Mouse (Mus musculus) embryo, embryonic 10.5 days (tissue): ENCODE results near the gene Myh9.
"Not testable (repeated sequence)": the region's sequence is repeated elsewhere in the genome, so short reads cannot be mapped to it uniquely, and the experiment has no call there.

ENCODE experiments used
- DNase-seq: peaks from one replicate; pipeline ENCODE4 v3.0.0-alpha.2; 2015; ENCODE audit warnings: low spot score

Gene Myh9

GRCm38 (mm10) chr15:77756081-77756480, 85.9 kb downstream of the Myh9 start:
- DNase-seq, result no peak

GRCm38 (mm10) chr15:77755132-77755531, 86.8 kb downstream of the Myh9 start:
- DNase-seq, result no peak

GRCm38 (mm10) chr15:77752443-77752842, 89.5 kb downstream of the Myh9 start:
- no peak for DNase-seq

- DNase-seq, result peak; percentile 57
Observed at GRCm38 (mm10) chr15:77750461-77750860, 91.5 kb downstream of the Myh9 start.

GRCm38 (mm10) chr15:77749717-77750116, 92.3 kb downstream of the Myh9 start:
- no peak for DNase-seq

- DNase-seq, result no peak
Observed at GRCm38 (mm10) chr15:77748414-77748813, 93.6 kb downstream of the Myh9 start.

- no peak for DNase-seq
Observed at GRCm38 (mm10) chr15:77746326-77746725, 95.6 kb downstream of the Myh9 start.

- DNase-seq, result no peak
Observed at GRCm38 (mm10) chr15:77745081-77745480, 96.9 kb downstream of the Myh9 start.

GRCm38 (mm10) chr15:77744632-77745031, 97.3 kb downstream of the Myh9 start:
- no peak for DNase-seq

- DNase-seq, result not testable (repeated sequence)
Observed at GRCm38 (mm10) chr15:77741556-77741955, 100.4 kb downstream of the Myh9 start.

GRCm38 (mm10) chr15:77740511-77741297, 101.3 kb downstream of the Myh9 start:
- DNase-seq, result peak; percentile 16

GRCm38 (mm10) chr15:77733903-77734302, 108.1 kb downstream of the Myh9 start:
- DNase-seq, result not testable (repeated sequence)

GRCm38 (mm10) chr15:77733380-77733779, 108.6 kb downstream of the Myh9 start:
- DNase-seq, result not testable (repeated sequence)

GRCm38 (mm10) chr15:77732851-77733250, 109.1 kb downstream of the Myh9 start:
- not testable (repeated sequence) for DNase-seq

- no peak for DNase-seq
Observed at GRCm38 (mm10) chr15:77731605-77732004, 110.4 kb downstream of the Myh9 start.

GRCm38 (mm10) chr15:77728739-77729138, 113.2 kb downstream of the Myh9 start, which contains the start of gene Apol9b:
TSS of gene Apol9b (plus strand) at chr15:77729039.
- DNase-seq, result not testable (repeated sequence)

- DNase-seq, result not testable (repeated sequence)
Observed at GRCm38 (mm10) chr15:77727745-77728144, 114.2 kb downstream of the Myh9 start.

GRCm38 (mm10) chr15:77727139-77727538, 114.8 kb downstream of the Myh9 start:
- peak; percentile 34 for DNase-seq

- not testable (repeated sequence) for DNase-seq
Observed at GRCm38 (mm10) chr15:77725393-77726020, 116.5 kb downstream of the Myh9 start.

- not testable (repeated sequence) for DNase-seq
Observed at GRCm38 (mm10) chr15:77724208-77724911, 117.6 kb downstream of the Myh9 start.

GRCm38 (mm10) chr15:77721509-77721908, 120.5 kb downstream of the Myh9 start:
- DNase-seq, result not testable (repeated sequence)

GRCm38 (mm10) chr15:77718240-77718639, 123.7 kb downstream of the Myh9 start:
- not testable (repeated sequence) for DNase-seq
